Mouse (Mus musculus) c-Kit-positive CD71-positive TER-119-negative erythroid progenitor cells, embryonic 14.5 days (primary cell): ENCODE results near the gene Rabl6.
"Not testable (repeated sequence)": the region's sequence is repeated elsewhere in the genome, so short reads cannot be mapped to it uniquely, and the experiment has no call there.

Experiments
- DNase-seq: peaks from one replicate; pipeline ENCODE4 v3.0.0-alpha.2; 2013; ENCODE audit warnings: low read depth

Rabl6 gene

DNA sequence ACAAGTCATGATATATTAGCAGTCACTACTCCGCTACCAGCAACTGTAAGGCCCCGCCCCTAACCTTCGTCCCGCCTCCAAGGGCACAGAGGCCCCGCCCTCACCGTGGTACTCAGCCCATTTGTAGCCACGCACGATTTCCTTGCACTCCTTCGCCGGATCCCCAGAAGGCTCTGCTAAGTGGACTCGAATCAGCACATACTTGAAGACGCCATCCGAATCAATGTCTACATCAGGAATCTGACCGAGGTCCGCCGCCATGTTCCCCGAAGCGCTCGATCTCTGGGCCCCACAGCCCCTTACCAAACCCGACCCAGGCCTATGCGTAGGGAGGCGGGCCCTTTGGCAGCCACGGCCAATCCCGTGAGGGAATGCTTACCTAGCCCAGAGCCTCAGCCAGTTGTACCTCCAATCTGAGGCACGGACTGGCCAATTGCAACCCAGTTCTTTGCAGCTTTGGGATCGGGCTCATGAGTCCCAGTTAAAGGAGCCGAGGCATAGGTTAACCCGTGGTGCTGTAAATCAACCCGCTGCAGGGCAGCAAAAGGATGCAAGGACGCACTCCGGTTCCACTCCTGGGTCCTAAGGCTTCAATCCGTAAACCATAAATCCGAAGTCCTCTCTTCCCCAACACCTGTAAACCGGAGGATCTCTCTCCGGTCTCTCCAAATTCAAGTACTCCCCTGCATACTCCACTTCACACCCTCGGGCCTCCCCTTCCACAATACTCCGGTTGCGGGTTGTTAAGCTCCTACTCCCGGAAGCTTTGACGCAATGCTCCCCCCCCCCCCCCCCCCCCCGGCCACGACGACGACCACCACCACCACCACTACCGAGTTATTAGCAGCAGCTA, 33.5 kb downstream of the Rabl6 start, which contains the start of the genes Mamdc4 and Phpt1:
Gene Mamdc4 (minus strand): TSS at position 267 of the 853 bp plus-strand sequence.
Gene Phpt1 (minus strand): TSS at position 646 of the 853 bp plus-strand sequence.
- peak; percentile 93 for DNase-seq

DNA sequence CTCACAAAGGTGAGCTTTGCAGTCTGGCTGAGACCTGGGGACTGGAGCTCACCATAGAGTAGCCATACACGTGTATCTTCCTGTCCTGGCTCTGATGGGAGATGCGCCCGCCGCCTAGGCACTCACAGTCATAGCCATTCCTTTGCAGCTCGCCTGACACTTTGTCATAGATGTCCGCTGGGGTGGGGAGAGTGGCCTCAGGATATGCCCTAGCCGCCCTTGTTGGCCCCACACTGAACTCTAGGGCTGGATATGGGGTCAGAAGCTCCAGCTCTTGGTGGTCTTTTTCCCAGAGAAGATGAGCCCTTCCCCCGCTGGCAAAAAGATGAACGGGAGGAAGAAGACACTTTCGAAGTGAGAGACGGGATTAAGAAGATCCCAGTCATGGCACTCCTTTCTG, 34.2 kb downstream of the Rabl6 start:
- no peak for DNase-seq

DNA sequence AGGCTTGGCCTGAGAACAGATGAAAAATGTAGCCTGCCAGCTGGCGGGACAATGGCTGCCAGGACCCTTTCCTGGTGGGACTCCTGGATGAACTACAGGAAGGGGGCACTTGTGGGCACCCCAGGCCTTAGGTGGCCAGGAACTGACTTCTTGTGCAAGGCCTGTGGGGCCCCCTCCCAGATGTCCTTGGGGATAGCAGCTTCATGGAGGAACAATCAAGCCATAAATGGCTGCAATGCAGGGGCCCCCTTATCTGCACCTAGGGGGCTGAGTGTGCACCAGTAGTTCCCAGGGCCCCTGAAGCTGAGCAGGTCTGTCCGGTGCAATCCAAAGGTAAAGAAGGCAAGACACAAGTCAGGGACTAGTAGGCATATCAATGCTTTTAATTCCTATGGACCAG, 35.3 kb downstream of the Rabl6 start:
- DNase-seq: no peak

DNA sequence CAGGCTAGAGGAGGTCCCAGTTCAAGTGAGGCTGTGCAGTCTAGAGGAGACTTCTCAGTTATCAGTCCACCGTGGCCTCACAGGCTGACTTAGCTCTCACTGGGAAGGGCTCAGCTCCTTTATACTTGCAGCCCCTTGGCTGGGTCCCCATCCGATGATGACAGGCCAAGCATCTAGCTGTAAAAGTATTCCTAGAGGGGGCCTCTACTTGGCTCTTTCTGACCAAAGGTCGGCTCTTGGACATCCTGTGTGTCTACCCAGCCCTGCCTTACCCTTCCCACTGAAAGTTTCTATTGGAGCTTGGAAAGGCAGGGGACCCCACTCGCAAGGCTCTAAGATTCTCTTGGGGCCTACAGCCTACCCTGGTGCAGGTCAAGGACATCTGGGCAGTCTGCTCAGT, 37.1 kb downstream of the Rabl6 start:
- DNase-seq: no peak

DNA sequence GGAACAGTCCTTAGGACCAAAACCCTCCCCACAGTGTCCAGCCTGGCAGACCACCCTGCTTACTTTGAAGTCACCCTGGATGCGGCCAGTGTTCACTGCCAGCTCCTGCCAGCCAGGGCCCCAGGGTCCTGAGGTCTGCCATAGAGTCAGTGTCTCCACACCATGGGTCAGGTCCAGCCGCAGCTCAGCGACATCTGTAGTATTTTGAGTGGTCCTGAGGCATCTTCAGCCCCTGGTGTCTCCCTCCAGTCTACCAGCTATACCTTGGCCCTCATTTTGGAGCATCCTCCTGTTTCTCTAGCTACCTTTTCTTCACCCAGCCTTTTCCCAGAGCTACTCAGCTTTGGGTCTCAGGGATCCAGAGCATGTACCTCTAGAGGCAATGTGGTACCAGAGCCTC, 39.0 kb downstream of the Rabl6 start:
- no peak for DNase-seq

DNA sequence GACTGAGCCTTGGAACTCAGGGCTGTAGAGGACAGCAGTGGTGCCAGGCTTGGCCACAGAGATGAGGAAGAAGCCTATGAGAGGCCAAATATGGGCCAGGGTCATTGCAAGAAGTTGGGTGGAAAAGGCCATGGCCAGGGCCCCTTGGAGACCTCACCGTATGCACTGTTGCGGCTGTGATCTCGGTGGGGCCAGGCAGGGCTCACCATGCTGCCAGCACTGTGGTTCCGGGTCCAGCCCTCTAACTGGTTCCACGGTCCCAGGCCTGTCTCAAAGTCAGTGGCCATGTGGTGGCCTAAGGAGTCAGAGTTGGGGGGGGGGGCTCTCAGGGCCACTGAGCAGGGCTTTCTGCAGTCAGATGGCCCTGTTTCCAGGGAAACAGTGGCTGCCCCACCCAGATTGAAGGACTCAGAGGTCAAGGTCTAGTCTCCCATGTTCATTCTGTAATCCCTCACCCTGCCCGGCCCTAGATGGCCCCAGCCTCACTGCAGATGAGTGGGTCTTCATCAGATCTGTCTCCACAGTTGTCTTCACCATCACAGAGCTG, 39.8 kb downstream of the Rabl6 start:
- DNase-seq: no peak

DNA sequence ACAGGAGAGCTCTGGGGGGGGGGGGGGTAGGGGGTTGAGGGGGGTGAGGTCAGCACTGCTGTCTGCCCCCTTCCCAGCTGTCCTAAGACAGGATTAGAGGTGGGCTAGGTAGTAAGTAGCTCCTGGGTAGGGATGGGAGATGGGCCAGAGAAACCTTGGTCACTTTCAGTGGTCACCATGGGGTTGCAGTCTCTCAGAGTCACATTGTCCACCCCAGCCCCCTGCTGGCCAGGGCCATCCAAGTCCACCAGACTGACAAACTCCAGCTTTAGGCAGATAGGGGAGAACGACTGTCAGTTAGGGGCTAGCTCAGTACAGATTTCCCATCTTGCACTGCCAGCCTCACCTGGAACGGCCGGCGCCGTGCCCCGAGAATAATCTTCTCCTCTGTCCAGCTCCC, 41.8 kb downstream of the Rabl6 start:
- no peak for DNase-seq

DNA sequence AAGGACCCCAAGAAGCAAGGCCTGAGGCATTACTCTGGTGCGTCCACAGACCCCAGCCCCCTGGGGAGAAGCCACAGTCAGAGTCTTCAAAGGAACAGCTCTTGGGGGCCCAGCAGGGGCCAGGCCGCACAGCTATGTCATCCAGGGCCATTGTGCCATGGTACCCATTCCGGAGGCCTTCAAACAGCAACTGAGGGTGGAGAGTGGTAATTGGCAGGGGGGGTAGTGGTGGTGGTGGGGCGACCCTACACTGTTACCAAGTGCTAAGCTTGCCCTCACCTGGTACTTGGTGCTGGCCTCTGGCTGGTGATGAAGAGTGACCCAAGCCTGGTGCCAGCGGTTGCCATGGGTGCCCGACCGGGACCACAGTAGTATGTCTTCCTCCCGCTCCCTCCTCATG, 42.6 kb downstream of the Rabl6 start:
- no peak for DNase-seq

DNA sequence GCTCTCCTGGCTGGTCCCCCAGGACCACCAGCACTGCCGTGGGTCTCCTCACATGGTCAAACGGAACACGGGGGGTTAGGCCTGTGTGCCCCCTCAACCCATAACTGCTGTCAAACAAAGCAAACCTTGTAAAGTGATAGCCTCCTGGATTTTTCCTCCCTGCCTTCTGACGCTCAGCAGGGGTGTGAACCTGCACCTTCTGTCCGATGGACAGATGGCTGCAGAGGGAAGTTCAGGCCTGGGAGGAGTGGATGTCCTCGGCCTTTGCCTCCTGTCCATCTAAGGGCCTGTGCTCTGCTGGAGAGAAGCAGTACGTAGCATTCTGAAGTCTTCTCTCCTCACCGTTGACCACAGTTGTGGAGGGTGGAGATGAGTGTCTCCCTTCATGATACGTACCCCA, 46.4 kb downstream of the Rabl6 start:
- no peak for DNase-seq

DNA sequence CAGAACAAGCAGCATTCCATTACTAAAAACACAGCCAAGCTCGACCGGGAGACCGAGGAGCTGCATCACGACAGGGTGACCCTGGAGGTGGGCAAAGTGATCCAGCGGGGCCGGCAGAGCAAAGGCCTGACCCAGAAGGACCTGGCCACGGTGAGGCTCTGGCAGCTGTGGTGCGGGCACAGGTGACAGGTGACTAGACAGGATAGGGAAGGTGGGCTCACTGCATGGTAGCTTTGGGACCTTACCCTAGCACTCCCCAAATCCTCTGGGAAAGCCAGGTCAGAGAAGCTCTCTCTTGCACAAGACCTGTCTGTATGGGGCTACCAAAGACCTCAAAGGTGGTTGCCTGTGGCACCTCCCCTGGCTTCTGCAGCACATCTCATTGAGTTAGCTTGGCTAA, 47.8 kb downstream of the Rabl6 start:
- DNase-seq: no peak

DNA sequence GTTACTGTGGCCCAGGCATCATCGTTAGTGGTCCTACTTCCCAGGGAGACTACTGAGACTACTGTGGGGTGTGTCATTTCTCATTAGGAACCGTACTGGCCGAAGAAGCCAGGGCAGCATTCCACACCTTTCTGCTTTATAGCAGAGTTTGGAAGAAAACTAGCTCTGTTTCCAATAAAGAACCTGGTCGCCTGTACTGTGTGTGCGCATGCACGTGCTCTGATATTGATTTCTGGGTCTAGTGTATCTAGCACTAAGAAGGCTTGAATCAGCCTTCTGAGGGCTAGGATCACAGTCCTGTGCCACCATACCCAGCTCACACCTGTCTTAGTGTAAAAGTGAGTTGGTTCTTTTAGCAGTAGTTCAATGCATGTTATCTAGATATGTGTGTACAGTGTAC, 49.5 kb downstream of the Rabl6 start:
- DNase-seq: no peak

DNA sequence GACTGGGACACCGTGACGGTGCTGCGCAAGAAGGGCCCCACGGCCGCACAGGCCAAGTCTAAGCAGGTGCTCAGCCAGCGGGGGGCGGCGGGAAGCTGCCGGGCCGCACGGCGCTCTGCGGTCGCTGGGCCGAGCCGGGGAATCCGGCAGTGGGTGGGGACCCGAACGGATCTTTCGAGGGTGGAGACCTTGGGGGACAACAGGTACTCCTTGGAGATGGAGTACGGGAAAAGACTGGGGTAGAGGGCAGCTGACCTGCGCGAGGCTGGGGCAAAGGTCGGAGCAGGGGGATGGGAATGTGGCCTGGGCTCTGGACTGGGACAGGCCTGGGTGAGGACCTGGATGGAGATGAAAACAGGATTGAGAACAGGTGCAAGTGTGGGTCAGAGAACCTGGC, 50.4 kb downstream of the Rabl6 start:
- no peak for DNase-seq

DNA sequence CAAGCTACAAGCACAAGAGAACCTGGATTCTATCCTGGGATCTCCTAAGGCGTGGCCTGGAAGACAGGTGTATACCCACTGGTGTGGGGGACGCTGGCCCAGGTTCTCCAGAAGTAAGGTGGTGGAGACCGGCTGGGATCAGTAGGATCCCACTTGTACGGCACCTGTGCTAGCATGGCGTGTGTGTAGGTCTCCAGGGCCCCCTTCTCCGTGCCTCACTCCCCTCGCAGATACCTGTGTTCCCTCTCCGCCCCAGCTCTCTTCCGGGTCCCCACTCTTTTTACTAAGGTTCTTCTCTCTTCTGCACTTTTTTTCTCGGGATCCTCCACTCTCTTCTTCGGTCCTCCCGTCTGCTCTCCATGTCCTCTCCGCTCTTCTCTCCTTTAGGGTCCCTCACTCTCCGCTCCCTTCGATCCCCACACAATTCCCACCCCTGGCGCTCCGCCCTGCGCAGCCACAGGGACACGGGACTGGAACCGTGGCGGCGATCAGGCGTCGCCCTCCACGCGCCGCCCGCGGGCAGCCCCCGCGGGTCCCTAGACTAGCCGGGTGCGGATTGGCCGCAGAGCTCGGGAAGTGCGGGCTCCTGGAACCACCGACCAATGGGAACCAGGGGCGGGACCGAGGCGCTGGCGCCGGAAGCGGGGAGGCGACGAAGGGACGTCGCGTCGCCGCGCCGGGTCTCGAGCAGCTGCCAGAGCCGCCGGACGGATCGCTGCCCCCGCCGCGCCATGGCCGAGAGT, 50.9 kb downstream of the Rabl6 start, which contains the start of gene Edf1:
Gene Edf1 (plus strand): TSS at position 627 of the 743 bp plus-strand sequence.
- peak; percentile 85 for DNase-seq

DNA sequence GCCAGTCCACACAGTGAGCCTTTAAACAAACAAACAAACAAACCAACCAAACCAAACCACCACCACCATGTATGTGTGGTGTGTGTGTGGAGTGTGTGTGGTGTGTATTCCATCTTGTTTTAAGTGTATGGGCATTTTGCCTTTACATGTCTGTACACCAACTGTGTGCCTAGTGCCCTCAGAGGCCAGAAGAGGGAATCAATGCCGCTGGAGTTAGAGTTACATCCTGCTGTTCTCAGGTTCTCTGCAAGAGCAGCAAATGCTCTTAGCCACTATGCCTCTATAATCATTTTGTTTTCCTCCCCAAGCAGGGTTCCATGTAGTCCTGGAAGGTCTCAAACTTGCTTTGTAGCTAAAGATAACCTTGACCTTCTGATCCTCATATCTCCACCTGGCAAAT, 52.0 kb downstream of the Rabl6 start:
- DNase-seq: no peak

DNA sequence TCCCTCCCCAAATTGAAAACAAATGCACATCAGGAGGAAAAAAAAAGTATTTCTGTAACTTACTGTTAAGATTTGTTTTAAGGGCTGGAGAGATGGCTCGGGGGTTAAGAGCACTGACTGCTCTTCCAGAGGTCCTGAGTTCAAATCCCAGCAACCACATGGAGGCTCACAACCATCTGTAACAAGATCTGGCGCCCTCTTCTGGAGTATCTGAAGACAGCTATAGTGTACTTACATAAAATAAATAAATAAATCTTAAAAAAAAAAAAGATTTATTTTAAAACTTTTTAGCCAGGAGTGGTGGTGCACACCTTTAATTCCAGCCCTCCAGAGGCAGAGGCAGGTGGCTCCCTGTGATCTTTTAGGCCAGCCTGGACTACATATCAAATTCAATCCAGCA, 52.8 kb downstream of the Rabl6 start:
- not testable (repeated sequence) for DNase-seq

DNA sequence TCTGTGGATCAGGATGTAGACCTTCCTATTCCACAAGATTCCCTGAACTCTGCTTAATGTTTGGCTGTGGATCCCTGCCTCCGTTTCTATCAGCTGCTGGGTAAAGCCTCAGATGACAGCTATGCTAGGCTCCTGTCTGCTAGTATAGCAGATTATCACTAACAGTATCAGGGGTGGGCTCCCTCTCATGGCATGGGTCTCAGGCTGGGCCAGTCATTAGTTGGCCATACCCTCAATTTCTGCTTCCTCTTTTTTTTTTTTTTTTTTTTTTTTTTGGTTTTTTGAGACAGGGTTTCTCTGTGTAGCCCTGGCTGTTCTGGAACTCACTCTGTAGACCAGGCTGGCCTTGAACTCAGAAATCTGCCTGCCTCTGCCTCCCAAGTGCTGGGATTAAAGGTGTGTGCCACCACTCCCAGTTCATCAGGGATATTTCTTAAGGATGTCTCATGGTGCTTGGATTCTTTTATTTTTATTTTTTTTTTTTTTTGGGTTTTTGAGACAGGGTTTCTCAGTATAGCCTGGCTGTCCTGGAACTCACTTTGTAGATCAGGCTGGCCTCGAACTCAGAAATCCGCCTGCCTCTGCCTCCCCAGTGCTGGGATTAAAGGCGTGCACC, 55.0 kb downstream of the Rabl6 start:
- DNase-seq: not testable (repeated sequence)

DNA sequence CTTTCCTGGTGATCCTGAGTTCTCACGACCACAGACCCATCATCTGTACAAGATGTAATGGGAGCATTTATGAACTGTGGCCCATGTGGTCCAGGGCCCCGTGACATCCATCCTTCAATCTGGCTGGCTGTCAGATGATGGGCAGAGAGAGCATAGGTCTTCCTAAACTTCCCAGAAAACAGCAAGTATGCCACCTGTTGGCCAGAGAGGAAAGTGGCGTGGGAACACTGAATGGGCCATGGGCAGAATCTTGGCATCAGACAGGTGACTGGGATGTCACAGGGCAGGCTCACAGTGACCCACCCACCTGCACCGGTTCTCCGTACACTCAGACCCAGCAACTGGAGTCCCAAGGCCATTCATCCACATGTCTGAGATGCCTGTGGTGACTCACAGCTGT, 57.1 kb downstream of the Rabl6 start:
- no peak for DNase-seq

DNA sequence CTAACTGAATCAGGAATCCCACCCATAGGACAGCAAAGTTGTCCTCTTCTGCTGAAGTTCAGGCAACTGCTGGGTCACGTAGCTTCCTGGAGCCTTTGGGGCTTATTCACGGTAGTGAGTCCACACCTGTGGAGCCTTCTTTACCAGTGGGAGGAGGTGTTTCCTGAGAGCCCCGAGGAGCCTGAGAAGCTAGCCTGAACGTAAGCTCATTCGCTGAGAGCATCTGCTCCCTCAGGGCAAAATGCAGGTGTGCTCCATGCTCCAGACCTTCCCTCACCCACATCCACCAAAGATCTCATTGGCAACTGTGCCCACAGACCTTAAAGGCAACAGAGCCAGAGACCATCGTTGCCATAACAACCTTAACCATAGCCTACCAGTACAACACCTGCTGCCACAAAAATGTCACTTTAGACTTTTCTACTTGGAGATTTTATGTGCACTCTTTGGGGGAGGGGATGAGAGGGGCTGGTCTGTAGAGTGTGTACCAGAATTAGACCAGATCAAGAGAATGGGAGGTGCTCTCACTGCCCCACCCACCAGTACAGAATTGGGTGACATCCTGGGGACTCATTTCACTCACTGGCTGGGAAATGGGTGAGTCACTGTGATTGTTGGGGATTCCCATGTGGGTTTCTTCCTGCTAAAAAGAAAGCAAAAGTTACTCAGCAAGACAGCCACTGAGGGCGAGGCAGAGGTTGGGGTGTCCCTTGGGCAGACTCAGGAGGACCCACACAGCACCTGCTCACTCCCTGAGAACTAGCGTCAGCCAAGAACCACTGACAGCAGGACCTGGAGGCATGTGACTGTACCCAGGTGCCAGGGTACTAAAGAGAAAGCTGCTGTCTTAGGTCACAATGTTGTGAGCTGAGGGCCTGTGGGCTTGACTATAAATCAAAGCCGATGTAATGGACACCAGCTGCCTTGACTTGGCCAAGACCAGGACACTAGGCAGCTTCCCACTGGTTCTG, 59.0 kb downstream of the Rabl6 start:
- DNase-seq: no peak

DNA sequence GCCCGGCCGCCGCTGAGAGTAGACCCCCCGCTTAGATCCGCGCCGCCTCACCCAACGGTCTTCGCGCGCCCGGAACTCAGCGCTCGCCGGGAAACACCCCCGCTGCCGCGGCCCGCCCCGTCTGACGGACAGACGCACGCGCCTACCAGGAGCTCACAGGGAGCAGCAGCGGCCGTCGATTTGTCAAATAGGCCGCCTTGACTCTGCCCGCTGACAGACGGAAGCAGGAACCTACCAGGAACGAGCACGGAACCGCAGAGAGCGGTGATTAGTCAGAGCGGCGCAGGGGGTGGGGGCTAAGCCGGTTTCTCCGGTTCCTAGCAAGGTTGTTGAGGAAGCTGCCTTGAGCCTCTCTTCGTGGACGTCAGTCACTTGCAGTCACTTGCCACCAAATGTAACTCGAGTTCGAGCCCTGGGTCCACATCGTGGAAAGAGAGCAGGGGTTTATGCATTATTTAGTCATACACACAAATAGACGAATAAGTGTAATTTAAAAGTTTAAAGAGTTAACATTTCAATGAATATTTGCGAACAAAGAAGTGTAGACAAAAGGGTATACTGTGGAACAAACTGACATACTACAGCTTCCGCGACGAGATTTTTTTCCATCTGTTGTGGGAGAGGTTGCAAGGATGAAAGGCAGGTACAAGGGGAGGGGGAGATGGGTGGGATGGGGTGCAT, 61.4 kb downstream of the Rabl6 start, which contains the start of gene Traf2:
Gene Traf2 (minus strand): TSS at position 130 of the 681 bp plus-strand sequence.
- DNase-seq: peak; percentile 99

DNA sequence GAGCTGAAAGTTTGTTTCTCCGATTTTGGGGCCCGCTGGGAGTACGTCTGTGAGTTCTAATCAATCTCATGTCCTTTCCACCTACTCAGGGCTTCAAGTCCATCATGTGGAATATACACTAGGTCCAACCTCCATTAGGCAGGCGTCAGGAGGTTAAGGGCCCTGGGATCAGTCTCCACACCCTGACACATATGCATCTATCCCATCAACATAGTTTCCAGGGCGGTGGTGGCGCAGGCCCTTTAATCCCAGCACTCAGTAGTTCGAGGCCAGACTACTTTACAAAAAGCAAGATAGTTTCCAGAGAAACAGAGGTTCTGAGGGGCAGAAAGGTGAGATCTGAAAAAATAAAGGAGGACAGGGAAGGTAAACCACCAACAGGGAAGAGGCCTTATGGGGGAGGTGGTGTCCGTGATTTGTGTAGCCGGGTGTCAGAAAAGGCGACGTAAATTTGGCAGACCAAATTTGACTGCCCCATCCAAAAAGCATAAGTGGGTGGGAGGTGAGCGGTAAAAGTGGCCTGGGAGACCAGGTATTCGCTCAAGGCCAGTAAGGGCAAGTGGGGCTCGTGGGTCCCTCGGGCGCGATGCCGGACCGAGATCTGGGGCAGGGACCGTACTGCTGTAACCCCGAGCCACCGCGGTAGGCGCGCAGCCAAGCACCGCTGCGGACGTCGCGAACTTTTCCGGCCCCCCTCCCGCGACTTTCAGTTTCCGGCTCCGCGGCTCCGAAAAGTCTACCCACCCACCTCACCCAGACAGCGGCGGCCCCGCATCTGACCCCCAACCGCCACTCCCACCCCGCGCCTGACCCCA, 62.1 kb downstream of the Rabl6 start:
- DNase-seq: peak; percentile 39
